Mouse (Mus musculus) midbrain, embryonic 11.5 days (tissue): ENCODE measurements at regions not wholly inside any gene's neighbourhood (a gene's known extent, or its start where the extent isn't known, plus 50 kb on each side); places are given as distances from the start of the nearest gene placed in this dataset.
A peak's percentile ranks its signal among the peaks of the same experiment; 100 is the strongest.

Experiments
- ATAC-seq: fragments of 200-750 bp; cut with Nextera tagmentation; 2 replicates; pipeline ENCODE4 v1.8.0; 2017; ENCODE audit warnings: moderate TSS enrichment, moderate library complexity; ENCODE audit not compliant: low FRiP score
- DNase-seq: peaks from one replicate; pipeline ENCODE4 v3.0.0; 2015; ENCODE audit warnings: low spot score; ENCODE audit errors: missing footprints
- H3K27ac ChIP-seq: fragments of 300-500 bp; sonication (generic); 2 replicates; pipeline ENCODE4 v1.5.1; 2014; ENCODE audit warnings: low read depth, low read length
- H3K27me3 ChIP-seq: fragments of 300-500 bp; sonication (generic); 2 replicates; pipeline ENCODE4 v1.6.1; 2014; ENCODE audit warnings: mild to moderate bottlenecking, low read length, moderate library complexity, mixed read lengths; ENCODE audit not compliant: control insufficient read depth, insufficient read depth
- H3K36me3 ChIP-seq: fragments of 300-500 bp; sonication (generic); 2 replicates; pipeline ENCODE4 v1.6.1; 2014; ENCODE audit warnings: mild to moderate bottlenecking, low read length, moderate library complexity, mixed read lengths; ENCODE audit not compliant: control insufficient read depth, insufficient read depth
- H3K4me1 ChIP-seq: fragments of 300-500 bp; sonication (generic); 2 replicates; pipeline ENCODE4 v1.6.1; 2014; ENCODE audit warnings: low read length; ENCODE audit not compliant: control insufficient read depth, insufficient read depth
- H3K4me2 ChIP-seq: fragments of 300-500 bp; sonication (generic); 2 replicates; pipeline ENCODE4 v1.6.1; 2014; ENCODE audit warnings: mild to moderate bottlenecking, moderate library complexity
- H3K4me3 ChIP-seq: fragments of 300-500 bp; sonication (generic); 2 replicates; pipeline ENCODE4 v1.5.1; 2014; ENCODE audit warnings: low read depth, low read length
- H3K9ac ChIP-seq: fragments of 300-500 bp; sonication (generic); 2 replicates; pipeline ENCODE4 v1.6.1; 2014; ENCODE audit warnings: low read length
- H3K9me3 ChIP-seq: fragments of 300-500 bp; sonication (generic); 2 replicates; pipeline ENCODE4 v1.6.1; 2016; ENCODE audit warnings: low read length; ENCODE audit not compliant: control insufficient read depth
- WGBS: fragments of 180-500 bp; shearing (Covaris S2); extraction: QIAGEN DNeasy Blood & Tissue Kit; methylation state at CpG from one replicate; pipeline ENCODE4 v1.1.7; 2014; 5-methylcytosine and 5-hydroxymethylcytosine counted together

- H3K9ac ChIP-seq, result no peak overlapping the region
- DNase-seq (no peak), ATAC-seq (no peak)
- no peak overlapping the region for H3K27ac ChIP-seq
- H3K4me1 ChIP-seq, result no peaks in the 10 kb centered on the region
- H3K27me3 ChIP-seq, result no peaks in the 10 kb centered on the region
- no peak overlapping the region for H3K4me2 ChIP-seq
- no peaks in the 10 kb centered on the region for H3K36me3 ChIP-seq
- H3K9me3 ChIP-seq, result no peaks in the 10 kb centered on the region
- H3K4me3 ChIP-seq, result no peak overlapping the region
- WGBS, result 84% methylated on average over 2 of the region's 2 CpGs
Measured at GRCm38 (mm10) chr5:18434245-18434644, 74.1 kb upstream of the Gnai1 start.

- no peak for DNase-seq
- no peak for ATAC-seq
- no peaks in the 10 kb centered on the region for H3K9me3 ChIP-seq
Measured at GRCm38 (mm10) chr5:18433287-18433686, 73.1 kb upstream of the Gnai1 start.

GRCm38 (mm10) chr5:18425098-18425497 lies 64.9 kb upstream of the Gnai1 start:
- Histone ChIP-seq H3K9ac (no peak overlapping the region), H3K27ac (no peak overlapping the region), H3K4me2 (no peak overlapping the region), H3K4me1 (no peaks in the 10 kb centered on the region), H3K4me3 (no peak overlapping the region), H3K9me3 (no peaks in the 10 kb centered on the region), H3K36me3 (no peaks in the 10 kb centered on the region), H3K27me3 (no peaks in the 10 kb centered on the region)
- 70% methylated on average over 4 of the region's 4 CpGs for WGBS
- DNase-seq (no peak), ATAC-seq (no peak)

More at GRCm38 (mm10) chr5:18433287-18433686, 73.1 kb upstream of the Gnai1 start:
- Histone ChIP-seq H3K9ac (no peak overlapping the region), H3K4me2 (no peak overlapping the region), H3K36me3 (no peaks in the 10 kb centered on the region), H3K4me1 (no peaks in the 10 kb centered on the region), H3K27ac (no peak overlapping the region), H3K27me3 (no peaks in the 10 kb centered on the region), H3K4me3 (no peak overlapping the region)
- WGBS, result 66% methylated on average over 7 of the region's 7 CpGs

GRCm38 (mm10) chr5:18414892-18415291 lies 54.7 kb upstream of the Gnai1 start:
- Histone ChIP-seq H3K9me3 (no peaks in the 10 kb centered on the region), H3K27me3 (no peaks in the 10 kb centered on the region), H3K4me3 (no peak overlapping the region), H3K9ac (no peak overlapping the region), H3K4me2 (no peak overlapping the region), H3K27ac (no peak overlapping the region), H3K4me1 (no peaks in the 10 kb centered on the region), H3K36me3 (no peaks in the 10 kb centered on the region)
- DNase-seq (peak; percentile 28), ATAC-seq (no peak)
- 51% methylated on average over 3 of the region's 3 CpGs for WGBS
